Mouse (Mus musculus) CD8-positive naive resting alpha-beta T cell, adult 57 days (primary cell): ENCODE data around the gene Tmem253. TPM values are rescaled to one million over a fixed set of nuclear protein-coding genes. Genes with fewer than 3 reads are reported as not detected.

Experiments used
- total RNA-seq: library from RNA; stranded (reverse); gene quantifications from one replicate; pipeline ENCODE4 v1.2.4, GENCODE M21; 2023

The Tmem253 gene
- total RNA-seq: not detected

GRCm38 (mm10) chr14:52015445-52016100 lies at the start of gene Tmem253:
Gene Tmem253 (plus strand): TSS chr14:52015658.

GRCm38 (mm10) chr14:51984247-51985231 lies 30.9 kb upstream of the Tmem253 start, which contains the start of gene Arhgef40:
Gene Arhgef40 (plus strand): TSS chr14:51984719.

GRCm38 (mm10) chr14:52020486-52021137 lies 5.2 kb downstream of the Tmem253 start, which contains the start of gene Zfp219:
Gene Zfp219 (minus strand): TSS chr14:52020733.

GRCm38 (mm10) chr14:52042359-52042758 lies 26.9 kb downstream of the Tmem253 start, which contains the start of gene Olfr221:
Gene Olfr221 (minus strand): TSS chr14:52042459.

Other genes with a start within 250 kb of the Tmem253 start
- gene Ang4, start 242.1 kb upstream of the Tmem253 start, total RNA-seq: not detected
- not detected for gene AY358078, start 215.6 kb upstream of the Tmem253 start, total RNA-seq
- not detected for gene Ear6, start 162.0 kb upstream of the Tmem253 start, total RNA-seq
- gene Mettl17, start 130.8 kb upstream of the Tmem253 start, total RNA-seq: 66.8 TPM
- 0.89 TPM for gene Slc39a2, start 122.8 kb upstream of the Tmem253 start, total RNA-seq
- 16.6 TPM for gene Ndrg2, start 101.5 kb upstream of the Tmem253 start, total RNA-seq
- gene Tppp2, start 97.2 kb upstream of the Tmem253 start, total RNA-seq: not detected
- not detected for gene Rnase13, start 92.9 kb upstream of the Tmem253 start, total RNA-seq
- 2.2 TPM for gene Arhgef40, start 30.9 kb upstream of the Tmem253 start, total RNA-seq
- 7.8 TPM for gene Zfp219, start 5.1 kb downstream of the Tmem253 start, total RNA-seq
- gene Olfr221, start 26.8 kb downstream of the Tmem253 start, total RNA-seq: not detected
- gene Hnrnpc, start 88.4 kb downstream of the Tmem253 start, total RNA-seq: 439 TPM
- 23.2 TPM for gene Rpgrip1, start 95.0 kb downstream of the Tmem253 start, total RNA-seq
- gene Supt16, start 181.8 kb downstream of the Tmem253 start, total RNA-seq: 63.9 TPM
- 255 TPM for gene Chd8, start 242.1 kb downstream of the Tmem253 start, total RNA-seq